Mouse (Mus musculus) lung, postnatal 10 days (tissue): ENCODE data around the gene Slc26a11.
"Not testable (repeated sequence)": the region's sequence is repeated elsewhere in the genome, so short reads cannot be mapped to it uniquely, and the experiment has no call there.

Source experiments
- DNase-seq: peaks from one replicate; pipeline ENCODE4 v3.0.0; 2021

Gene Slc26a11

GRCm38 (mm10) chr11:119362769-119363533 lies 7.6 kb downstream of the Slc26a11 start:
- DNase-seq = no peak

- DNase-seq = peak; percentile 78
Observed at GRCm38 (mm10) chr11:119363534-119364145, 8.3 kb downstream of the Slc26a11 start.

DNA sequence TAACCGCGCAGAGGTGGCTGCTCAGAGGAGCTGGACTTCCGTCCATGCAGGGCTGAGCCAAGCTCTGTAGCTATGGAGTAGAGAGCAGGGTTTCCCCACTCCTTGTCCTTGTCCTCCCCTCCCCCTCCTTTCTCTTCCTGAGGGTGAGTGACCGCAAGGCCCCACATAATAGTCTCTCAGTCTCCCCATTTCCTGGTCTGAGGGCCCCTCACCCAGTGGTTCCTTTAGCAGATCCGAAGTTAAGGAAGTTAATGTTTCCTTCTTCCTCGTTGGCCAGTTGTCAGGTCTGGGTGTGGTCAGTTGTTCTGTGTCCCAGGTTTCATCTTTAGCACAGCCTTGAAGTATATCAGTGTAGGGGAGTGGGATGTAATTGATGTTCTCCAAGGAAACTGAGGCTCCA lies 20.1 kb downstream of the Slc26a11 start:
- DNase-seq = peak; percentile 48

DNA sequence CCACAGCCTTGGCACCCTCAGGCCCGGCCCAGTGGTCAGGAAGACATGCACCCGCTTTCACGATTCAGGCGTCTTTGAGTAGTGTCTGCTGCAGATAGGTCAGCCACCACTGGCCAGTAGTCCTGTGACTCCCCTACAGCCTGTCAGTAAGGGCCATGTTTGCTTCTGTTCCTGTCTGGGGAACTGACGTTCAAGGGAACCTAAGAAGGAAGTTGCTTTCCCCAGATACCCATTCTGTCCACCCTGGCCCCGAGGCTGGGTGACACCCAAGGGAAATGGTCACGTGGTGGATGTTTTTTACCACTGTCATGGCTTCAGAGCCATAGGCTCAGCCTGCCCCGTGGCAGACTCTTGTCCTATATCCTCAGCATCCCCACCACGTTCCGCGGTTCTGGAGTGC lies 22.0 kb downstream of the Slc26a11 start:
- DNase-seq = no peak

DNA sequence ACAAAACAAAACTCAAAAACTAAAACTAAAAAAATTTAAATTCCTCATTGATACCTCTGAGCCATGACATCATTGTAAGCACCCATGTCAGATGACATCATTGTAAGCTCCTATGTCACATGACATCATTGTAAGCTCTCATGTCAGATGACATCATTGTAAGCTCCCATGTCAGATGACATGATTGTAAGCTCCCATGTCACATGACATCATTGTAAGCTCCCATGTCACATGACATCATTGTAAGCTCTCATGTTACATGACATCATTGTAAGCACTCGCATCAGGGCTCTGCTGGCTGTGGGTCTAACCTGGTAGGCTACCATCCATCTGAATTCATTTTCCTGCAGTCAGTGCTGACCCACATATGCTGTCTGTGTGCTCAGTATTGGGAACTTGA lies 23.2 kb downstream of the Slc26a11 start:
- DNase-seq = no peak

GRCm38 (mm10) chr11:119381631-119382337 lies 26.4 kb downstream of the Slc26a11 start:
- no peak for DNase-seq

DNA sequence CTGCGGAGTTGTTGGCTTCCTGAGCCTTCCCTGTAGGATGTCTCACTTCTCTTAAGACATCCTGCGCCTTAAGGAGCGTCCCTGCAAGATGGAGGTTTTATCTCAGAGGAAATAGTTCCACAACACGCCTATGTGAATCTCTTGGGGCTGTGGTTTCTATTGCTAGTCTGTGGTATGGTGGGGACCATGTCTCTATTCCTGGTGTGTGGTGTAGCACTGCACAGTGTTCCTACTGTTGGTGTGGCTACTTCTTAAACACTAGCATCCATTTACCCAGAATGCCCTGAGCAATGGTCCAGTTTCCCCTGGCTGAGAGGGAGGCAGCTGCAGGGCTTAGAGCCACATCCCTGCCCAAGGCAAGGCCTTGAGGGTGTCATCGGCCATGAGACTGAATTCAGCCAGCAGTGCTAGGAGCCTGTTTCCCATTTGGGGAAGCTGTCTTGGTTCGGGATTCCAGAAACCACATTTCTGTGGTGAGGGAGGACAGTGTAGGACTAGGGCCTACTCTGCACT lies 27.0 kb downstream of the Slc26a11 start:
- DNase-seq = no peak

GRCm38 (mm10) chr11:119384904-119385303 lies 29.5 kb downstream of the Slc26a11 start:
- DNase-seq = no peak

- no peak for DNase-seq
Observed at GRCm38 (mm10) chr11:119386306-119386705, 30.9 kb downstream of the Slc26a11 start.

- DNase-seq = not testable (repeated sequence)
Observed at GRCm38 (mm10) chr11:119387273-119387672, 31.9 kb downstream of the Slc26a11 start.

- peak; percentile 90 for DNase-seq
Observed at GRCm38 (mm10) chr11:119389851-119390270, 34.5 kb downstream of the Slc26a11 start.

DNA sequence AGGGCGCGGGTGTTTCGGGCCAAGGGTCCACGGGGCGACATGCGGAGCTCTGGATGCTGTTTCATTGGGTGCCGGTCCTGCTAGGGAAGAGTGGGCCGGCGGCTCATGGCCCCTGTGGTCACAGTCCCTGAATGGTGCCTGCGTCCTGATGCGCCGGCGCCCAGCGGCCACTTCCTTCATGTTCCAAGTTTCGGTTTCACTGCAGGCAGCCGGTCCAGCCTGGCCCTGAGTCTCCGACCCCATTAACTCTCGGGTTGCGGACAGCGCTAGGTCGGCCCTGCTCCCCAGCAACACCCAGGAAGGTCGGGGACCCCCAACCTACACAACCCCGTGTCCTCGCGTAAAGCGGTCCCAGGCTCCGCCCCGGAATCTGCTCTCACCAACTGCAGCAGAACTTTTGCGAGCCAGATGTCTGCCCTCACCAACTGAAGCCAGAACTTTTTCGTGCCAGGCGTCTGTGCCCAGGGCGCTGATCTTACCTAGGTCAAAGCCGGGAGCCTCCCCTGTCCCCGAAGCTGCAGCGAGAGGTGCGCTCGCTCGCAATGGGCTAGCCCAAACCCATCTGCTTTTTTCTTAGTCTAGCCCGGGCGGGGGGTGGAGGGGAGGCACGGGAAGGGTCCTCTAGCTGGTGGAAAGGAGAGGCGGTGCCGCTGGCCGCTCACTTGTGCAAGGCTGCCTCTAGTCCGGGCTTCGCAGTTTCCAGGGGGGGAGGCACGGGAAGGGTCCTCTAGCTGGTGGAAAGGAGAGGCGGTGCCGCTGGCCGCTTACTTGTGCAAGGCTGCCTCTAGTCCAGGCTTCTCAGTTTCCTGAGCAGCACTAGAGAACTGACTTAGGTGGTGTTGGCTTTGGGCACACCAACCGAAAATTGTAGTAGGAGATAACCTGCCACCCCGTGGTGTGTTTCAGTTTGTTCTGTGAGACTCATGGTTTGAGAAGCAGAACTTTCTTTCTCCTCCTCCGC lies 35.2 kb downstream of the Slc26a11 start:
- DNase-seq = peak; percentile 83

DNA sequence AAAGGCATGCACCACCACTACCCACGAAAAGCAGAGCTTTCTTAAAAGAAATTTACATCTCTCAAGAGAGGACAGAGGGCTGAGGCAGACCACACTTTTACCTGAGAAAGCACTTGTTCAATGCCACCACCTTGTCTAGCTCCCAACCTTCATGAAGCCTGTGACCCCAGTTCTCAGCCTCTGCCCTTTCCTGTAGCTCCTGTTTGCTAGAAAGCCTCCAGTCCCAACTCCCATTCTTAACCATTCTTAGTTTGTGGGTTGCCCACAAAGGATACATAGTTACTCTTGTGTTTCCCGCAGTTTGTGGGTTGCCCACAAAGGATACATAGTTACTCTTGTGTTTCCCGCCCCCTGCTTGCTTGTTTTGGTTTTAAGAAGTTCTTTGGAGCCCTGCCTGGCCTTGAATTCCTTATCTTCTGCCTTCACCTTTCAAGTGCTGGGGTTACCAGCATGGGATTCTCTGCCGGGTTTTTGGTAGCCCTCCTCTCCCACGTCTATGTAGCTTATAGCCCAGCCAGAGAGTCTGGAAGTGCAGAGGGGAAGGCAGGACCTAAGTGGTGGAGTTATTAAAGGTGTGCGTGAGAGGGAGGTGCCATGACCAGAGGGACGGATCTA lies 36.1 kb downstream of the Slc26a11 start:
- DNase-seq = no peak

- peak; percentile 89 for DNase-seq
Observed at GRCm38 (mm10) chr11:119392001-119392614, 36.8 kb downstream of the Slc26a11 start.

DNA sequence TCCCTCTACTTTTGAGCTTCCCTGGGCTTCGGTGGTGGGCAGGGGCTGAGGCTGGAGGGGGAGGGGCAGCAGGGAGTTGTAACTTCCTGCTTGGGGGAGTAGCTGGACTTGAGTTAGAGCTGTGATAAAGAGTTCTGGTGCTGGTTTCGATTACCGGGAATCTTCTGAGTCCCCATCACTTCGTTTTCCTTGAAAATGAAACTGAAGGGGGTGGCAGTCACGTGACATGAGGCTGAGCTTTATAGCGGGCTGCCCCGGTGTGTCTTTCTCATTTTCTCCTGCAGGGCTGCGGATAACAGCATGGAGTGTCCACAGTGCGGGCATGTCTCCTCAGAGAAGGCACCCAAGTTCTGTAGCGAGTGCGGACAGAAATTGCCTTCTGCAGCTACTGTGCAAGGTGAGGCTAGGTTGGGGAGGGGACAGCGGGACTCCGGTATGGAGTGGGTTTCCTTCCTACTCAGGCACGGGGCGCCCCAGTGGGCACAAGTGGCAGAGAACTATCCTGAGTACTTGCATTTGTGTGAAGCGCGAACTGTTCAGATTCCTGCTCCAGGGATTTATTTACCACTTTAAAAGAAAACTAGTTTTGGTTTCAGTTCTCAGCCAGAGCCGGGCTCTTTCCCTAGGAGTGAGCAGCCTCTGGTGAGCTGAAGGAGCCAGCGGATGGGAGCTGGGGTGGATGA lies 37.6 kb downstream of the Slc26a11 start, which contains the start of gene Rnf213:
TSS of gene Rnf213 (plus strand) at position 301 of the 683 bp plus-strand sequence.
- DNase-seq = peak; percentile 85

DNA sequence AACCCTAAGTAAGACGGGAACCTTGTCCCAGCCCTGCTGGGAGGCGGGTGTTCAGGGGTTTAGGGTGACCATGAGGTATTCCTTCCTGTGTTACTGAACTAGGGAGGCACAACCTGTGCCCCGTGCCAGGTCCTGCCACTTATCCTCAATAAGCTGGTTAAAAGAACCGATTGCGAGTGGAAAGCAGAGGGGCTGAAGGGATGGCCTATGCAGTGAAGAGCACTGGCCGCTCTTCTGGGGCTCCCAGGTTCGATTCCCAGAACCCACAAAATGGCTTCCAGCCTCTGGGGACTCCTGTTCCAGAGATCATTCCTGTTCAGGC lies 38.1 kb downstream of the Slc26a11 start:
- DNase-seq = no peak

GRCm38 (mm10) chr11:119394210-119394609 lies 38.9 kb downstream of the Slc26a11 start:
- no peak for DNase-seq

- DNase-seq = no peak
Observed at GRCm38 (mm10) chr11:119395394-119395793, 40.0 kb downstream of the Slc26a11 start.

- DNase-seq = no peak
Observed at GRCm38 (mm10) chr11:119395931-119396330, 40.6 kb downstream of the Slc26a11 start.

- no peak for DNase-seq
Observed at GRCm38 (mm10) chr11:119396461-119396860, 41.1 kb downstream of the Slc26a11 start.
